Mouse (Mus musculus) testis, adult 2 months (tissue): ENCODE results near the gene Ntn3.

Experiments used
- CTCF ChIP-seq: fragments of 200-500 bp; IDR thresholded peaks from 2 replicates; pipeline ENCODE4 v1.5.1; 2012; ENCODE audit warnings: low read depth, mild to moderate bottlenecking, inconsistent platforms, low read length, moderate library complexity; ENCODE audit not compliant: control insufficient read depth, insufficient read depth, insufficient replicate concordance
- POLR2A ChIP-seq: fragments of 200-500 bp; IDR thresholded peaks from 2 replicates; pipeline ENCODE4 v1.6.1; 2012; ENCODE audit warnings: low read depth, mild to moderate bottlenecking, inconsistent platforms, low read length, moderate library complexity; ENCODE audit not compliant: control insufficient read depth

- TF ChIP-seq POLR2A (no peak; the same call in 1 of the 2 replicates), CTCF (no peak)
Measured at GRCm38 (mm10) chr17:24250988-24251319, 41.6 kb upstream of the Ntn3 start.
